Mouse (Mus musculus) hindbrain, embryonic 13.5 days (tissue): ENCODE measurements around the gene Gm43720. TPM values are rescaled to one million over a fixed set of nuclear protein-coding genes. Genes with fewer than 3 reads are reported as not detected.

ENCODE experiments used
- ATAC-seq: fragments of 200-750 bp; cut with Nextera tagmentation; 2 replicates; pipeline ENCODE4 v1.8.0; 2017; ENCODE audit warnings: moderate TSS enrichment; ENCODE audit not compliant: low FRiP score
- H3K27ac ChIP-seq: fragments of 300-500 bp; sonication (generic); 2 replicates; pipeline ENCODE4 v1.5.1; 2015; ENCODE audit warnings: inconsistent platforms, mild to moderate bottlenecking, moderate library complexity
- H3K27me3 ChIP-seq: fragments of 300-500 bp; sonication (generic); 2 replicates; pipeline ENCODE4 v1.6.1; 2015; ENCODE audit warnings: mild to moderate bottlenecking, inconsistent platforms
- H3K36me3 ChIP-seq: fragments of 300-500 bp; sonication (generic); 2 replicates; pipeline ENCODE4 v1.6.1; 2015; ENCODE audit warnings: mild to moderate bottlenecking, inconsistent platforms
- H3K4me1 ChIP-seq: fragments of 300-500 bp; sonication (generic); replicated peaks from 2 replicates; pipeline ENCODE4 v1.6.1; 2015; ENCODE audit warnings: inconsistent platforms
- H3K4me2 ChIP-seq: fragments of 300-500 bp; sonication (generic); 2 replicates; pipeline ENCODE4 v1.6.1; 2015; ENCODE audit warnings: inconsistent platforms, mild to moderate bottlenecking, moderate library complexity
- H3K4me3 ChIP-seq: fragments of 300-500 bp; sonication (generic); 2 replicates; pipeline ENCODE4 v1.5.1; 2015; ENCODE audit warnings: mild to moderate bottlenecking, inconsistent platforms
- H3K9ac ChIP-seq: fragments of 300-500 bp; sonication (generic); 2 replicates; pipeline ENCODE4 v1.6.1; 2015; ENCODE audit warnings: mild to moderate bottlenecking, inconsistent platforms
- H3K9me3 ChIP-seq: fragments of 300-500 bp; sonication (generic); 2 replicates; pipeline ENCODE4 v1.6.1; 2016; ENCODE audit warnings: inconsistent platforms
- WGBS: fragments of 180-500 bp; shearing (Covaris S2); methylation state at CpG from one replicate; pipeline ENCODE4 v1.1.7; 2015; 5-methylcytosine and 5-hydroxymethylcytosine counted together
- polyA plus RNA-seq: library from polyadenylated mRNA; unstranded; fragments of >200 nt; fragmentation: Nextera tagmentation; extraction: Ambion mirVana; gene quantifications from 2 replicates; pipeline ENCODE4 v1.2.1, GENCODE M21; 2015

Gene Gm43720
- polyA plus RNA-seq, 1 experiment from 2014 or later: 0.09 TPM

DNA sequence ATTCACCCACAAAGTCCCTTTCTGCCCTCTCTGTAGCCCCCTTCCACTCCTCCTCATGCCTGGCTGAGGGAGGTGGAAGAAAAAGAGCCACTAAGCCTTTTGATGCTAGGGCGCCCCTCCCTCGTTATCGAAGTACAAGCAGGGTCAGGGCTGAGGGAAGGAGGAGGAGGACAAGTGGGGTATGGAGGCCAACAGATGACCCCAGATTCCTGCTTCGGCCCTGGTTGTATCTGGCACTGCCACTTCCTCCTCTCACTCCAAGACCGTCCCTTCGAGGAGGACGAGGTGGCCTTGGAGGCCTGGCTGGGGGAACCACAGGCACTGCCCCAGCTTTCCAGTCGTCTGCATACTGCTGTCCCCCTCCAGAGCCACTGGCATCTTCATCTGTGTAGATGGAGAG lies 5.6 kb downstream of the Gm43720 start:
- no peaks in the 10 kb centered on the region for H3K27me3 ChIP-seq
- H3K9ac ChIP-seq: peak overlapping the region; percentile 46; the same call in 1 of the 2 replicates
- no peak overlapping the region for H3K4me3 ChIP-seq
- peaks cover 41% of the 10 kb centered on the region for H3K36me3 ChIP-seq
- WGBS: 43% methylated on average over 8 of the region's 8 CpGs
- H3K27ac ChIP-seq: no peak overlapping the region; the same call in 1 of the 2 replicates
- 0 out of 2 replicates have a peak overlapping the region, but pooled peaks have one; percentile 6 for H3K4me2 ChIP-seq
- no peak for ATAC-seq
- H3K4me1 ChIP-seq: peaks cover 81% of the 10 kb centered on the region
- H3K9me3 ChIP-seq: no peaks in the 10 kb centered on the region

DNA sequence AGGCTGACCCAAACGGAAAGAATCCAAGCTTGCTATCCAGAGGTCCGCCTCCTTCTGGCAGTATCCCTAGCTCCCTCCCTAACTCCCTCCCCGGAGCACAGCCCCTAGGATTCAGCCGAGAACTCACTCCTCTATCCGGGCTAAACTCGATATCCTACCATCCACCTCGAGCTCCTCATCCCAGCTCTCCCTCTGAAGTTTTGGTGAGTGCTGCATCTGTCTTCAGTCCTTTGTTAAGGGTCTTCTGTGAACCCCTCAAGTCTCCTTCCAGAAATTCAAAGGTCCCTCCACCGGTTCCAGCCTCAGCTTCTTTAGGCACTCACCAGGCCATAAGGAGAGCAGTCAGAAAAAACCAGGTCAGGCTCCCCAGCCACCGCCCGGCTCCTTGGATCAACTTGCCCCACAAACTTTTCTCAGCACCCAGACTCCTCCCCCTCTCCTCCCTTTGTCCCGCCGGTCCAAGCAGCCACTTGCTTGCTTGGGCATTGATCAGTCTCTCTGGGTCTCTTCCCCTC lies 7.3 kb downstream of the Gm43720 start, which contains the start of gene Gal3st4:
Gene Gal3st4, minus strand, starts transcription at position 432 of the 515 bp plus-strand sequence.
- Histone ChIP-seq H3K9me3 (no peaks in the 10 kb centered on the region), H3K4me2 (peak within 1 kb of the TSS; percentile 34), H3K4me1 (peaks cover 64% of the 10 kb centered on the region), H3K9ac (peak within 1 kb of the TSS; percentile 51), H3K4me3 (peak within 1 kb of the TSS; percentile 12), H3K36me3 (peaks cover 33% of the 10 kb centered on the region), H3K27ac (no peak within 1 kb of the TSS), H3K27me3 (no peaks in the 10 kb centered on the region)
- under 1% methylated on average over 12 of the region's 12 CpGs for WGBS
- no peak for ATAC-seq

DNA sequence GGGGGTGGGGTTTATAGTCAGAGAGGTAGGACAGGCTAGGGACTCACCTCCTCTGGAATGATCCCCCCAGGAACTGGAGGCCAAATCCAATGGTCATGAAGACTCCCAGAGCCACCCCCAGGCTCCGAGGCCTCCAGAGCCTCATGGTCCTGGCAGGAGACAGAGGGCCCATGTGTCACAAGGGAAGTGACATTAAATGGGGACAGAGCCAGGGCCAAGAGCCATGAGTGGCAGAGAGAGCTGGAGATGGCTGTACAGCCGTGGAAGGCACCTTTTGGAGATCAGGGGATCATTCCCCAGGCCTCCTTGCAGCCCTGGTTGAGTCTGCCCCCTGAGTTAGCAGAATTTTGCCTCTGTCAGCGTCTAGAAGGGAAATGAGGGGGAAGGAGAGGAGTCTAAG lies 8.5 kb downstream of the Gm43720 start:
- Histone ChIP-seq H3K36me3 (peaks cover 32% of the 10 kb centered on the region), H3K9me3 (no peaks in the 10 kb centered on the region), H3K9ac (peak overlapping the region; percentile 51; the same call in 1 of the 2 replicates), H3K27ac (no peak overlapping the region), H3K4me1 (peaks cover 51% of the 10 kb centered on the region), H3K27me3 (no peaks in the 10 kb centered on the region), H3K4me3 (no peak overlapping the region), H3K4me2 (peak overlapping the region; percentile 34; the same call in 1 of the 2 replicates)
- ATAC-seq: no peak
- WGBS: 57% methylated on average over 3 of the region's 3 CpGs

DNA sequence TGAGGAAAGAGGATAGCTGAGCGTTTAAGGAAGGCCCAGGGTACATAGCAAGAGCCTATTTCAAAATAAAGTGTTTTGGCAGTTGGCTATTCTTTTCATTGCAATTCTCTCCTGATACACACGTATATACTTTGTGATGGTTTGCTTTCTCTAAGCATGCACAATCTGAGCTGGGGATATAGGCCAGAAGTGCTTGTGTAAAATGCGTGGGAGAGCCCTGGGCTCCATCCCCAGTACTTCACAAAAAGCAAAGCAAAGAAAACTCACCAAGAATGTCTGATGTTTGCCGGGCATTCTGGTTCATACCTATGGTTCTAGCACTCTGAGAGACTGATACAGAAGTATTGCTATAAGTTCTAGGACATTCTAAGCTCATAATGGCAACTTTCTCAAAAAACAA lies 10.8 kb downstream of the Gm43720 start:
- no peak for ATAC-seq
- no peak overlapping the region for H3K4me3 ChIP-seq
- H3K36me3 ChIP-seq: peaks cover 21% of the 10 kb centered on the region
- H3K9me3 ChIP-seq: no peaks in the 10 kb centered on the region
- H3K9ac ChIP-seq: no peak overlapping the region
- H3K4me2 ChIP-seq: no peak overlapping the region
- 86% methylated on average over 4 of the region's 4 CpGs for WGBS
- H3K4me1 ChIP-seq: peaks cover 41% of the 10 kb centered on the region
- H3K27me3 ChIP-seq: no peaks in the 10 kb centered on the region
- H3K27ac ChIP-seq: no peak overlapping the region

DNA sequence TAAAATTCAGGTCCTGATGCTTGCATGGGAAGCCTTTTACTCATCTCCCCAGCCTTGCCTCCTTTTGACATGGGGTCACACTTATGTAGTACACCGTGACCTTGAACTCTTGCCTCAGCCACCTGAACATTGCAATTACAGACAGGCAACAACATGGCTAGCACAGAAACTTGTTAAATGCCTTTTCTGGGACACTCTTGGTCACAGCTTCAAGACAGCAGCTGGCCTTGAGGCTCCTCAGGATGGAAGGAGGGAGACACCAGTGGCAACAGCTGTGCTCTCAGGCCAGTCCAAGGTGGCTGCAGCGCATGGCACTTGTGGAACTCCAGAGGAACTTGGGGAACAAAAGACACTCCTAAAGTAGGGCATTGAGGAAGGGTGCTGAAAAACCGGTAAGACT lies 12.6 kb downstream of the Gm43720 start:
- peaks cover 36% of the 10 kb centered on the region for H3K4me1 ChIP-seq
- H3K27ac ChIP-seq: no peak overlapping the region
- H3K4me2 ChIP-seq: no peak overlapping the region
- 87% methylated on average over 3 of the region's 3 CpGs for WGBS
- no peak overlapping the region for H3K9ac ChIP-seq
- ATAC-seq: no peak
- H3K4me3 ChIP-seq: no peak overlapping the region
- peaks cover 24% of the 10 kb centered on the region for H3K36me3 ChIP-seq
- no peaks in the 10 kb centered on the region for H3K27me3 ChIP-seq
- no peaks in the 10 kb centered on the region for H3K9me3 ChIP-seq

DNA sequence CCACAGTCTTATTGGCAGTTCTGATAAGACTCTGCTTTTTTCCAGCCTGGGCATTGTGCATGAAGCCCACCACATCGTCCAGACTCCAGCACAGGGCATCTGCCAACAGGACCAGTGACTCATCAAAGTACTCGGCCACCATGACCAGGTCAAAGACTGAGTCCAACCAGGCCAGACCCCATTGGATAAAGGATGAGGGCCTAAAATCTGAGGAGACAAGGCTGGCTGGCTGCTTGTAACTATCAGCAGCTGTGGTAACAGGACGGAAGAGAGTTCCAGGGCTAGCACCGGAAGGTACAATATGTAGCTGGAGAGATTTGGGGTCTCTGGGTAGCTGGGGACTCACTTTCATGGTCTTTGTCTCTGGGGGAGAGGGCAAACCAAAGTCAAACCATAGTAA lies 14.0 kb downstream of the Gm43720 start:
- H3K4me1 ChIP-seq: peaks cover 29% of the 10 kb centered on the region
- ATAC-seq: no peak
- no peak overlapping the region for H3K4me2 ChIP-seq
- H3K9ac ChIP-seq: no peak overlapping the region
- peaks cover 38% of the 10 kb centered on the region for H3K36me3 ChIP-seq
- 98% methylated on average over 4 of the region's 4 CpGs for WGBS
- H3K9me3 ChIP-seq: no peaks in the 10 kb centered on the region
- H3K4me3 ChIP-seq: no peak overlapping the region
- no peaks in the 10 kb centered on the region for H3K27me3 ChIP-seq
- H3K27ac ChIP-seq: no peak overlapping the region

DNA sequence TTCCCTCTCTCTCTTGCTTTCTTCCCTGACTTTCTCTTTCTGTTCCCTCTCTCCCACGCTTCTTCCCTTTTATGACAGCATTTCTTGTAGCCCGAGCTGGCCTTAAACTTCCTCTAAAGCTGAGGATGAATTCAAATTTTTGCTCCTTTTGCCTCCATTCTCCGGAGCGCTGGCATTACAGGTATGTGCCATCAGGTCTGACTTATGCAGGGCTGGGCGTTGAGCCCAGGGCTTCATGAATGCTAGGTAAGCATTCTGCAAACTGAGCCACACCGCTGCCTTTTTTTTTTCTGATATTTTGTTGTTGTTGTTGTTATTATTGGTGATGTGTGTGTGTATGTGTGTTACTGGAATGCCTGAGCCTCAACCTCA lies 15.6 kb downstream of the Gm43720 start:
- Histone ChIP-seq H3K4me3 (peak overlapping the region; percentile 92), H3K4me1 (peaks cover 38% of the 10 kb centered on the region), H3K27me3 (no peaks in the 10 kb centered on the region), H3K9me3 (no peaks in the 10 kb centered on the region), H3K27ac (peak overlapping the region; percentile 74; the same call in 1 of the 2 replicates), H3K9ac (peak overlapping the region; percentile 98), H3K36me3 (peaks cover 53% of the 10 kb centered on the region), H3K4me2 (peak overlapping the region; percentile 96)
- WGBS: 12% methylated on average over 6 of the region's 6 CpGs
- no peak for ATAC-seq

DNA sequence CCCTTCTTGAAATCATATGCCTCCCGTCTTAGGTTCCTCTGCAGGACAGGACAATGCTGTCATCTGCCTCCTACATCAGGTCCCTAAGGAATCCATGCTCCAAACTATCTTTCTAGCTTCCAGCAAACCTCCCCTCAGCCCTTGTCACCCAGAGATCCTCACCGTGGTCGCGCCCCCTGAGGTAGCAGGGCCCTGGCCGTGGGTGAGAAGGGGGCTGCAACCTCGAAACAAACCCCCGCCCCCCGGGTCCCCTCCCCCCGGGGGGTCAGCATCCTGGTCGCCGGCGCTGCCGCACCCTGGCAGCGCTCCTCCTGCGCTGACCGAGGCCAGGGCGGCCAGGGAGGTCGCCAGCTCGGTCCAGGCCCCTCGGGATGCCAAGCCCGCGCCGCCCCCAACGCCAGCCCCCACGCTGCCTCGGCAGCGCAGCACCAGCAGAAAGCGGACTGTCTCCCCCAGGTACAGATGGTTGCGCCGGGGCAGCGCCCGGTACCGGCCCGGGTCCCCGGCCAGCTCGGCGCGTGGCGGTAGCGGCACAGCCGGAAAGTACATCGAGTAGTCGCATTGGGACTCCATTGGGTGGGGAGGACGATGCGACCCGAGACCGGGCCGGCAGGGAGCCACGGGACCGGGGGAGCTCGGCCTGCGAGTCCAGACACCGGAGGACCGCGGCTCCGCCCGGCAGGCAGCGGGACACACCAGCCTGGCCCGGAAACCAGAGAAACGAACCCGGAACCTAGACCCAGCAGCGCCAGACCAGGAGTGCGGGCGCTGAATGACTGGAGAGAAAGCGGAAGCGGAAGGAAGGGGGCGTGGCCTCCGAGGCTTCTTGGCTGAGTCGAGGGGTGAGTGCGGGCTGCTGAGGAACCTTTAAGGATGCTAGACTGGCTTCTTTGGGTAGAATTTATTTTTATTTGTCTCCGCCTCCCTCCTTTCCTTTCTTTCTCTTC lies 16.2 kb downstream of the Gm43720 start, which contains the start of gene BC037034:
Gene BC037034, minus strand, starts transcription at position 774 of the 947 bp plus-strand sequence.
- H3K27me3 ChIP-seq: no peaks in the 10 kb centered on the region
- no peaks in the 10 kb centered on the region for H3K9me3 ChIP-seq
- H3K36me3 ChIP-seq: peaks cover 60% of the 10 kb centered on the region
- WGBS: 1% methylated on average over 71 of the region's 71 CpGs
- peak within 1 kb of the TSS; percentile 92 for H3K4me3 ChIP-seq
- peaks cover 38% of the 10 kb centered on the region for H3K4me1 ChIP-seq
- peak; percentile 92 for ATAC-seq
- H3K27ac ChIP-seq: peak within 1 kb of the TSS; percentile 82
- peak within 1 kb of the TSS; percentile 96 for H3K4me2 ChIP-seq
- H3K9ac ChIP-seq: peak within 1 kb of the TSS; percentile 98

DNA sequence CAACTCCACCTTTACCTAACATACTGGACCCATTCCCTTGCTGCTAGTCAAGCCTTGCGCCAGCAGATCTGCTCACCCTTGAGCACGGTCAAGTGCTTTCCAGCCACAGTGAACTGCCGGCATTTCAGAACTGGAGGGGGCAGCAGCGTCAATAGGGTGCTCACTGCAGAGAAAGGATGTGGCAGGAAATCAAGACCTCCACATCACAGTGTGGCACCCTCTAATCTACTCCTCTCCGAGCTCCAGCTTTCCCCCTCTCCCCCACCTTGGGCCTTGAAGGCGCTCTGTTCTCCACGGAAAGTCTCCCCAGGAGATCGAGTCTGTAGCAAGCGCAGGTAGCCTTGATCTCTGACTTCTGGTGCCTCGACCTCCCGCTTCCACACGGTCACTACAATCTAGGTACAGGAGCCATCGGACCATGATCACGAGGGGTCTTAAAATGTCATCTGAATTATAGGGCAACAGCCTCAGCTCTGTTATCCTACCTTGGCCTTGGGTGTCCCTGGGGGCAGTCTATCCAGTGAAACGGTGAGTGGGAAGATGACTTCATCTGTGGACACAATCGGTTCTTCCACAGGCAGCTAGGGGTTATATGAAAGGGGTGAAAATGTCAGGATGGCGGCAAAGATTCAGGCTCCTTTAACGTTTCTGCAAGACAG lies 17.0 kb downstream of the Gm43720 start:
- ATAC-seq: 0 out of 2 replicates have a peak, but pooled peaks have one; percentile 4
- H3K9ac ChIP-seq: peak overlapping the region; percentile 98
- H3K4me2 ChIP-seq: peak overlapping the region; percentile 96
- H3K9me3 ChIP-seq: no peaks in the 10 kb centered on the region
- no peaks in the 10 kb centered on the region for H3K27me3 ChIP-seq
- WGBS: 65% methylated on average over 18 of the region's 18 CpGs
- peaks cover 68% of the 10 kb centered on the region for H3K36me3 ChIP-seq
- H3K27ac ChIP-seq: 0 out of 2 replicates have a peak overlapping the region, but pooled peaks have one; percentile 23
- H3K4me1 ChIP-seq: peaks cover 38% of the 10 kb centered on the region
- H3K4me3 ChIP-seq: peak overlapping the region; percentile 92

DNA sequence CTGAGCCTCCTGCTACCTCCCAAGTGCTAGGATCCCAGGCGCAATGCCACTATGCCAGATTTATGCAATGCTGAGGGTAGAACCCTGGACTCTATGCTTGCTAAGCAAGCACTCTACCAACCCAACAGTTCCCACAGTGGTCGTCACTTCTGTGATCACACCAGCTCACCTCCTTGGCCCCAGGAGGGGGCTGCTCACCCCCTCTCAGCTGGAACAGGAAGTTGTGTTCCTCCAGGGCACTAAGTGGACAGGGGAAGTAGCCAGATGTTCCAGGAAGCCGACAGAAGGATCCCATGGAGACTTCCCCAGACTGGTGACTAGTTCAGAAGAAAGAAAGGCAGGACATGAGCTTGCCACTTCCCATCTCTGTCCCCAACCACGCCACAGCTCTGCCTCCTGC lies 17.8 kb downstream of the Gm43720 start:
- Histone ChIP-seq H3K27me3 (no peaks in the 10 kb centered on the region), H3K36me3 (peaks cover 64% of the 10 kb centered on the region), H3K4me3 (0 out of 2 replicates have a peak overlapping the region, but pooled peaks have one; percentile 92), H3K27ac (no peak overlapping the region), H3K4me2 (peak overlapping the region; percentile 96), H3K9me3 (no peaks in the 10 kb centered on the region), H3K9ac (peak overlapping the region; percentile 98; the same call in 1 of the 2 replicates), H3K4me1 (peaks cover 38% of the 10 kb centered on the region)
- ATAC-seq: no peak
- 77% methylated on average over 4 of the region's 4 CpGs for WGBS

DNA sequence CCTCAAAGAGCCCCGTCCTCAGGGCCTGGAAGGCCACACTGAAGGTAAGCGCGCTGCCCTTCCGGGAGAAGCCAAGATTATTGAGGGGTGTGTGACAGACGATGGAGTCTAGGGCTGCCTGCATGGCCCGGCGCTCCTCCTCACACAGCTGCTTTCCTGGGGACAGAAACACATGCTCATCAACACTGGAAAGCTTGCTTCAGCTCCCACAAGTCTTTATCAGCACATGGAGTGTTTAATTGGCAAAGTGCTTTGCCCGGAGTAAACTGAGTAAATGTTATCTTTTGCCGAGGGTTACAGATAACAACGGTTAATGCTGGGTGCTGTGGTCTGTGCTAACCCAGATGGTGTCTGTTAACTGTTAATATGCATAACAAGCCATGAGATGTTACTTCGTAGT lies 18.9 kb downstream of the Gm43720 start:
- 96% methylated on average over 11 of the region's 11 CpGs for WGBS
- Histone ChIP-seq H3K4me3 (no peak overlapping the region), H3K9me3 (no peaks in the 10 kb centered on the region), H3K9ac (peak overlapping the region; percentile 39; the same call in 1 of the 2 replicates), H3K36me3 (peaks cover 54% of the 10 kb centered on the region), H3K4me1 (peaks cover 48% of the 10 kb centered on the region), H3K4me2 (no peak overlapping the region), H3K27me3 (no peaks in the 10 kb centered on the region), H3K27ac (no peak overlapping the region)
- ATAC-seq: no peak

DNA sequence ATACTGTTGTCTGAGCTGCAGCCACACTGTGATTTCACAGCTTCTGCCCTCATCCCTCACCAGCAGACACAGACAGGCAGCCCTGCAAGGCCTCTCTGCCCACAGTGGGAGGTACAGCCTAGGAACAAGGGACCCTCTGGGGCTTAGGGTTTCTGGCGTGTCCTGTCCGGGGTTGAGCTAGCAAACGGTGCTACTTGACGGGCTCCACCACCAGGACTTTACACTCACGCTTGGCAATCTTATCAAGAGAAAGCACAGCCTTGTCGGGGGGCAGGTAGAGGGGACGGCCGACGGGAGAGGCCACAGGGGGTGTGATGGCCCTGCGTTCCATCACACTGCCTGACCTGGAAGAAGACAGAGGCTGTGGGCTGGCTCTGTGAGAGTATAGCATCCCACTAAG lies 19.7 kb downstream of the Gm43720 start:
- peaks cover 46% of the 10 kb centered on the region for H3K4me1 ChIP-seq
- WGBS: 87% methylated on average over 10 of the region's 10 CpGs

More for the DNA sequence above, 19.7 kb downstream of the Gm43720 start:
- Histone ChIP-seq H3K9me3 (no peaks in the 10 kb centered on the region), H3K9ac (0 out of 2 replicates have a peak overlapping the region, but pooled peaks have one; percentile 39), H3K4me3 (no peak overlapping the region), H3K27ac (no peak overlapping the region; the same call in 1 of the 2 replicates), H3K36me3 (peaks cover 49% of the 10 kb centered on the region), H3K27me3 (no peaks in the 10 kb centered on the region), H3K4me2 (no peak overlapping the region)
- no peak for ATAC-seq
